Mouse (Mus musculus): ENCODE results near the gene Rtn4rl2. TPM values are rescaled to one million over a fixed set of nuclear protein-coding genes. Genes with fewer than 3 reads are reported as not detected.

Gene Rtn4rl2
- polyA plus RNA-seq, 1 experiment from 2014 or later, result 3.8 TPM

GRCm38 (mm10) chr2:84893359-84893758 lies 6.8 kb upstream of the Rtn4rl2 start:
- Histone ChIP-seq H3K27ac (no peak overlapping the region), H3K4me1 (replicated peaks) (peaks cover 14% of the 10 kb centered on the region), H3K36me3 (no peaks in the 10 kb centered on the region), H3K9me3 (no peaks in the 10 kb centered on the region), H3K27me3 (ENCODE audit: insufficient read depth, poor library complexity, severe bottlenecking) (peaks cover 23% of the 10 kb centered on the region), H3K4me3 (no peak overlapping the region)
- DNase-seq (ENCODE audit: low spot score), result no peak
- WGBS, result 62% methylated on average over 6 of the region's 6 CpGs

GRCm38 (mm10) chr2:84890045-84890340 lies 3.5 kb upstream of the Rtn4rl2 start:
- no peaks in the 10 kb centered on the region for H3K36me3 ChIP-seq
- peak; percentile 83 for DNase-seq (ENCODE audit: low spot score)
- H3K9me3 ChIP-seq, result no peaks in the 10 kb centered on the region
- no peak overlapping the region for H3K27ac ChIP-seq
- H3K4me1 ChIP-seq (replicated peaks), result peaks cover 48% of the 10 kb centered on the region
- H3K4me3 ChIP-seq, result no peak overlapping the region
- under 1% methylated on average over 5 of the region's 5 CpGs for WGBS
- peaks cover 57% of the 10 kb centered on the region for H3K27me3 ChIP-seq (ENCODE audit: insufficient read depth, poor library complexity, severe bottlenecking)

GRCm38 (mm10) chr2:84889316-84890044 lies 3.0 kb upstream of the Rtn4rl2 start:
- DNase-seq (ENCODE audit: low spot score), result peak; percentile 28
- no peaks in the 10 kb centered on the region for H3K36me3 ChIP-seq
- no peaks in the 10 kb centered on the region for H3K9me3 ChIP-seq
- 14% methylated on average over 14 of the region's 14 CpGs for WGBS
- H3K27me3 ChIP-seq (ENCODE audit: insufficient read depth, poor library complexity, severe bottlenecking), result peaks cover 62% of the 10 kb centered on the region
- H3K27ac ChIP-seq, result 0 out of 2 replicates have a peak overlapping the region, but pooled peaks have one; percentile 35
- H3K4me1 ChIP-seq (replicated peaks), result peaks cover 49% of the 10 kb centered on the region
- peak overlapping the region; percentile 64 for H3K4me3 ChIP-seq

- DNase-seq (ENCODE audit: low spot score), result peak; percentile 80
- peak overlapping the region; percentile 64 for H3K4me3 ChIP-seq
- peaks cover 69% of the 10 kb centered on the region for H3K27me3 ChIP-seq (ENCODE audit: insufficient read depth, poor library complexity, severe bottlenecking)
- 1% methylated on average over 28 of the region's 28 CpGs for WGBS
- no peaks in the 10 kb centered on the region for H3K36me3 ChIP-seq
- H3K27ac ChIP-seq, result 0 out of 2 replicates have a peak overlapping the region, but pooled peaks have one; percentile 35
- H3K4me1 ChIP-seq (replicated peaks), result peaks cover 53% of the 10 kb centered on the region
- no peaks in the 10 kb centered on the region for H3K9me3 ChIP-seq
Measured at GRCm38 (mm10) chr2:84888657-84889315, 2.3 kb upstream of the Rtn4rl2 start.

GRCm38 (mm10) chr2:84887411-84888271 lies 1.1 kb upstream of the Rtn4rl2 start:
- H3K36me3 ChIP-seq, result no peaks in the 10 kb centered on the region
- H3K9me3 ChIP-seq, result no peaks in the 10 kb centered on the region
- H3K27ac ChIP-seq, result peak overlapping the region; percentile 29; the same call in 1 of the 2 replicates
- H3K4me3 ChIP-seq, result peak overlapping the region; percentile 64
- WGBS, result under 1% methylated on average over 58 of the region's 58 CpGs
- H3K27me3 ChIP-seq (ENCODE audit: insufficient read depth, poor library complexity, severe bottlenecking), result peaks cover 80% of the 10 kb centered on the region
- DNase-seq (ENCODE audit: low spot score), result peak; percentile 44
- H3K4me1 ChIP-seq (replicated peaks), result peaks cover 65% of the 10 kb centered on the region

- H3K27ac ChIP-seq, result peak overlapping the region; percentile 77
- H3K36me3 ChIP-seq, result no peaks in the 10 kb centered on the region
- DNase-seq (ENCODE audit: low spot score), result peak; percentile 77
- H3K27me3 ChIP-seq (ENCODE audit: insufficient read depth, poor library complexity, severe bottlenecking), result peaks cover 88% of the 10 kb centered on the region
- peaks cover 70% of the 10 kb centered on the region for H3K4me1 ChIP-seq (replicated peaks)
- H3K4me3 ChIP-seq, result peak overlapping the region; percentile 64
- no peaks in the 10 kb centered on the region for H3K9me3 ChIP-seq
- under 1% methylated on average over 39 of the region's 39 CpGs for WGBS
Measured at GRCm38 (mm10) chr2:84886821-84887281, 341 bp upstream of the Rtn4rl2 start.

GRCm38 (mm10) chr2:84885084-84886055 lies 1.1 kb downstream of the Rtn4rl2 start:
- Histone ChIP-seq H3K4me1 (replicated peaks) (peaks cover 70% of the 10 kb centered on the region), H3K27ac (peak overlapping the region; percentile 77), H3K27me3 (ENCODE audit: insufficient read depth, poor library complexity, severe bottlenecking) (peaks cover 95% of the 10 kb centered on the region), H3K4me3 (peak overlapping the region; percentile 64), H3K9me3 (no peaks in the 10 kb centered on the region), H3K36me3 (no peaks in the 10 kb centered on the region)
- 8% methylated on average over 23 of the region's 23 CpGs for WGBS
- peak; percentile 34 for DNase-seq (ENCODE audit: low spot score)

GRCm38 (mm10) chr2:84884611-84885010 lies 1.9 kb downstream of the Rtn4rl2 start:
- peaks cover 67% of the 10 kb centered on the region for H3K4me1 ChIP-seq (replicated peaks)
- H3K27me3 ChIP-seq (ENCODE audit: insufficient read depth, poor library complexity, severe bottlenecking), result peaks cover 100% of the 10 kb centered on the region
- WGBS, result 39% methylated on average over 4 of the region's 4 CpGs
- H3K36me3 ChIP-seq, result no peaks in the 10 kb centered on the region
- no peak overlapping the region for H3K27ac ChIP-seq
- DNase-seq (ENCODE audit: low spot score), result no peak
- H3K9me3 ChIP-seq, result no peaks in the 10 kb centered on the region
- peak overlapping the region; percentile 64 for H3K4me3 ChIP-seq

GRCm38 (mm10) chr2:84883942-84884341 lies 2.6 kb downstream of the Rtn4rl2 start:
- no peaks in the 10 kb centered on the region for H3K9me3 ChIP-seq
- 0 out of 2 replicates have a peak overlapping the region, but pooled peaks have one; percentile 30 for H3K27ac ChIP-seq
- peaks cover 94% of the 10 kb centered on the region for H3K27me3 ChIP-seq (ENCODE audit: insufficient read depth, poor library complexity, severe bottlenecking)
- peaks cover 61% of the 10 kb centered on the region for H3K4me1 ChIP-seq (replicated peaks)
- no peaks in the 10 kb centered on the region for H3K36me3 ChIP-seq
- DNase-seq (ENCODE audit: low spot score), result no peak
- H3K4me3 ChIP-seq, result peak overlapping the region; percentile 40
- WGBS, result 53% methylated on average over 4 of the region's 4 CpGs

GRCm38 (mm10) chr2:84883530-84883929 lies 3.0 kb downstream of the Rtn4rl2 start:
- WGBS, result 4% methylated on average over 11 of the region's 11 CpGs
- peaks cover 57% of the 10 kb centered on the region for H3K4me1 ChIP-seq (replicated peaks)
- H3K9me3 ChIP-seq, result no peaks in the 10 kb centered on the region
- H3K27me3 ChIP-seq (ENCODE audit: insufficient read depth, poor library complexity, severe bottlenecking), result peaks cover 90% of the 10 kb centered on the region
- no peaks in the 10 kb centered on the region for H3K36me3 ChIP-seq
- H3K27ac ChIP-seq, result peak overlapping the region; percentile 30; the same call in 1 of the 2 replicates
- H3K4me3 ChIP-seq, result peak overlapping the region; percentile 40
- peak; percentile 36 for DNase-seq (ENCODE audit: low spot score)

GRCm38 (mm10) chr2:84883084-84883483 lies 3.4 kb downstream of the Rtn4rl2 start:
- Histone ChIP-seq H3K27me3 (ENCODE audit: insufficient read depth, poor library complexity, severe bottlenecking) (peaks cover 87% of the 10 kb centered on the region), H3K9me3 (no peaks in the 10 kb centered on the region), H3K4me1 (replicated peaks) (peaks cover 54% of the 10 kb centered on the region), H3K36me3 (no peaks in the 10 kb centered on the region), H3K27ac (peak overlapping the region; percentile 30; the same call in 1 of the 2 replicates), H3K4me3 (peak overlapping the region; percentile 40)
- WGBS, result 8% methylated on average over 6 of the region's 6 CpGs
- DNase-seq (ENCODE audit: low spot score), result peak; percentile 27
